Mouse (Mus musculus): ENCODE results near the gene Palld. TPM values are rescaled to one million over a fixed set of nuclear protein-coding genes. Genes with fewer than 3 reads are reported as not detected.

Palld gene
- polyA plus RNA-seq, 1 experiment from 2014 or later: 95.3 TPM

DNA sequence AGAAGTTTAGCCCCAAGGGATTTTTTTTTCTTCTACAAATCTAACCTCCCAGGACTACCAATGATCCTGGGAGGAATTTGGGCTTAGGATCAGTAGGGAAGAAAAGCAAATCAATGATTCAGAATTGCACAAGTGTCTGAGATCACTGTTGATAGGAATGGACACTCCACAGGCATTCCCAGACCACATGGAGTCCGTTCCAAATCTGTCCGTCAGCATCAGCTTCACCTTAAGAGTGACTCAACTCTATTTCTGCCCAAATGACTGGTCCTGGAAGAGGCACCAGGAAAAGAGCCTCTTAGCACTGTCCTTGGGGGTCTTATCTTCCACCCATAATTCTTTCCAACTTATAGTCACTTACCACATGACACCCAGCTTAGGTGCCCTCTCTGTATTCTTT, 98.7 kb downstream of the Palld start:
- Histone ChIP-seq H3K9ac (replicated peaks) (no peak overlapping the region), H3K9me3 (no peaks in the 10 kb centered on the region), H3K4me1 (replicated peaks) (no peaks in the 10 kb centered on the region), H3K4me3 (replicated peaks) (no peak overlapping the region), H3K27ac (no peak overlapping the region), H3K27me3 (no peaks in the 10 kb centered on the region), H3K4me2 (no peak overlapping the region), H3K36me3 (no peaks in the 10 kb centered on the region)
- WGBS: 95% methylated on average over 2 of the region's 2 CpGs
- ATAC-seq (ENCODE audit: insufficient number of reproducible peaks, insufficient read depth, low FRiP score, low TSS enrichment, low read depth): no peak

GRCm38 (mm10) chr8:61802840-61803239, 99.7 kb downstream of the Palld start:
- Histone ChIP-seq H3K4me2 (no peak overlapping the region), H3K36me3 (no peaks in the 10 kb centered on the region), H3K4me1 (replicated peaks) (no peaks in the 10 kb centered on the region), H3K27me3 (no peaks in the 10 kb centered on the region), H3K4me3 (replicated peaks) (no peak overlapping the region), H3K9ac (replicated peaks) (no peak overlapping the region), H3K9me3 (no peaks in the 10 kb centered on the region), H3K27ac (no peak overlapping the region)
- no peak for ATAC-seq (ENCODE audit: insufficient number of reproducible peaks, insufficient read depth, low FRiP score, low TSS enrichment, low read depth)
- 79% methylated on average over 2 of the region's 2 CpGs for WGBS

GRCm38 (mm10) chr8:61797391-61797947, 105.0 kb downstream of the Palld start:
- WGBS: 74% methylated on average over 1 of the region's 1 CpGs
- Histone ChIP-seq H3K9ac (replicated peaks) (no peak overlapping the region), H3K27me3 (no peaks in the 10 kb centered on the region), H3K27ac (no peak overlapping the region), H3K36me3 (no peaks in the 10 kb centered on the region), H3K4me2 (no peak overlapping the region), H3K4me3 (replicated peaks) (no peak overlapping the region), H3K4me1 (replicated peaks) (no peaks in the 10 kb centered on the region), H3K9me3 (no peaks in the 10 kb centered on the region)
- no peak; the same call in 1 of the 2 replicates for ATAC-seq (ENCODE audit: insufficient number of reproducible peaks, insufficient read depth, low FRiP score, low TSS enrichment, low read depth)

DNA sequence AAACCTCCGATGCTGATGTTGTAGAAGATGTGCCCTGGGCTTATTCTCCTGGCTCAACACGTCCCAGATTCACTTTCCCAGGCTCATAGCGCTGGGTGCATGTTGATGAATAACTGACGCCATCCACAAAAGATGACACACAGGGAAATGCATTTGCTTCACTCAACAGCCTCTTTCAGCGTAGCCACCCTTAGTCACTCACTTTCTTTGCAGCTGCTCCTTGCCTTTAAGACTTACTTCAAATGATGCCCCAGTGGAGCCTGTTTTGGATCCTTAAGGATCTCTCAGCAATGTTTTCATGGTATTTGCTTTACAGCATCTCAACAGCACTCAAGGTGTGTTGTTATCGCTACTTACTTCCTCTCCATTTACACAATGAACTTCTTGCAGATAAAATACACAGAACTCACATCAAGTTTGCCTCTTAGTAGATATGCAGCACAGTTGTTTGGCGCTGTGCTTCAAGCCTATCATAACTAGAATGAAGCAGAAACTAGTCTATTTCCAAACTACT, 105.9 kb downstream of the Palld start:
- ATAC-seq (ENCODE audit: insufficient number of reproducible peaks, insufficient read depth, low FRiP score, low TSS enrichment, low read depth): no peak
- H3K4me1 ChIP-seq (replicated peaks): no peaks in the 10 kb centered on the region
- H3K36me3 ChIP-seq: no peaks in the 10 kb centered on the region
- H3K27me3 ChIP-seq: no peaks in the 10 kb centered on the region
- 89% methylated on average over 7 of the region's 7 CpGs for WGBS
- no peaks in the 10 kb centered on the region for H3K9me3 ChIP-seq
- no peak overlapping the region for H3K4me3 ChIP-seq (replicated peaks)
- H3K4me2 ChIP-seq: no peak overlapping the region
- no peak overlapping the region for H3K9ac ChIP-seq (replicated peaks)
- H3K27ac ChIP-seq: no peak overlapping the region

GRCm38 (mm10) chr8:61789946-61790345, 112.5 kb downstream of the Palld start:
- Histone ChIP-seq H3K9me3 (no peaks in the 10 kb centered on the region), H3K36me3 (no peaks in the 10 kb centered on the region), H3K4me1 (replicated peaks) (no peaks in the 10 kb centered on the region), H3K4me3 (replicated peaks) (no peak overlapping the region), H3K27me3 (no peaks in the 10 kb centered on the region), H3K27ac (no peak overlapping the region), H3K4me2 (no peak overlapping the region), H3K9ac (replicated peaks) (no peak overlapping the region)
- no peak for ATAC-seq (ENCODE audit: insufficient number of reproducible peaks, insufficient read depth, low FRiP score, low TSS enrichment, low read depth)
- 77% methylated on average over 3 of the region's 3 CpGs for WGBS

GRCm38 (mm10) chr8:61789289-61789688, 113.2 kb downstream of the Palld start:
- no peaks in the 10 kb centered on the region for H3K9me3 ChIP-seq
- H3K4me1 ChIP-seq (replicated peaks): no peaks in the 10 kb centered on the region
- no peaks in the 10 kb centered on the region for H3K36me3 ChIP-seq
- H3K4me2 ChIP-seq: no peak overlapping the region
- no peak for ATAC-seq (ENCODE audit: insufficient number of reproducible peaks, insufficient read depth, low FRiP score, low TSS enrichment, low read depth)
- no peak overlapping the region for H3K27ac ChIP-seq
- no peaks in the 10 kb centered on the region for H3K27me3 ChIP-seq
- H3K9ac ChIP-seq (replicated peaks): no peak overlapping the region
- WGBS: 93% methylated on average over 5 of the region's 5 CpGs
- no peak overlapping the region for H3K4me3 ChIP-seq (replicated peaks)

- H3K9me3 ChIP-seq: no peaks in the 10 kb centered on the region
- H3K4me3 ChIP-seq (replicated peaks): no peak overlapping the region
- peaks cover 3% of the 10 kb centered on the region for H3K4me1 ChIP-seq (replicated peaks)
- ATAC-seq (ENCODE audit: insufficient number of reproducible peaks, insufficient read depth, low FRiP score, low TSS enrichment, low read depth): no peak
- no peaks in the 10 kb centered on the region for H3K27me3 ChIP-seq
- no peak overlapping the region for H3K9ac ChIP-seq (replicated peaks)
- no peak overlapping the region for H3K4me2 ChIP-seq
- no peak overlapping the region for H3K27ac ChIP-seq
- H3K36me3 ChIP-seq: no peaks in the 10 kb centered on the region
- WGBS: 86% methylated on average over 7 of the region's 7 CpGs
These were observed 119.5 kb downstream of the Palld start for GRCm38 (mm10) chr8:61782931-61783491.

GRCm38 (mm10) chr8:61780652-61781257, 121.7 kb downstream of the Palld start:
- Histone ChIP-seq H3K9me3 (no peaks in the 10 kb centered on the region), H3K36me3 (no peaks in the 10 kb centered on the region), H3K9ac (replicated peaks) (no peak overlapping the region), H3K27me3 (no peaks in the 10 kb centered on the region), H3K4me2 (no peak overlapping the region), H3K4me3 (replicated peaks) (no peak overlapping the region), H3K4me1 (replicated peaks) (peaks cover 10% of the 10 kb centered on the region), H3K27ac (no peak overlapping the region)
- ATAC-seq (ENCODE audit: insufficient number of reproducible peaks, insufficient read depth, low FRiP score, low TSS enrichment, low read depth): no peak
- WGBS: 59% methylated on average over 5 of the region's 5 CpGs

GRCm38 (mm10) chr8:61778194-61778593, 124.3 kb downstream of the Palld start:
- H3K36me3 ChIP-seq: no peaks in the 10 kb centered on the region
- ATAC-seq (ENCODE audit: insufficient number of reproducible peaks, insufficient read depth, low FRiP score, low TSS enrichment, low read depth): no peak
- no peak overlapping the region for H3K4me2 ChIP-seq
- no peak overlapping the region for H3K9ac ChIP-seq (replicated peaks)
- H3K27ac ChIP-seq: no peak overlapping the region
- H3K27me3 ChIP-seq: no peaks in the 10 kb centered on the region
- peaks cover 11% of the 10 kb centered on the region for H3K4me1 ChIP-seq (replicated peaks)
- WGBS: 85% methylated on average over 3 of the region's 3 CpGs
- H3K4me3 ChIP-seq (replicated peaks): no peak overlapping the region
- no peaks in the 10 kb centered on the region for H3K9me3 ChIP-seq

- H3K4me2 ChIP-seq: no peak overlapping the region
- H3K4me3 ChIP-seq (replicated peaks): no peak overlapping the region
- WGBS: 64% methylated on average over 9 of the region's 9 CpGs
- no peak overlapping the region for H3K9ac ChIP-seq (replicated peaks)
- H3K4me1 ChIP-seq (replicated peaks): peaks cover 11% of the 10 kb centered on the region
- H3K36me3 ChIP-seq: no peaks in the 10 kb centered on the region
- no peak overlapping the region for H3K27ac ChIP-seq
- ATAC-seq (ENCODE audit: insufficient number of reproducible peaks, insufficient read depth, low FRiP score, low TSS enrichment, low read depth): no peak
- no peaks in the 10 kb centered on the region for H3K27me3 ChIP-seq
- H3K9me3 ChIP-seq: no peaks in the 10 kb centered on the region
These were observed 125.9 kb downstream of the Palld start for GRCm38 (mm10) chr8:61776560-61776959.

DNA sequence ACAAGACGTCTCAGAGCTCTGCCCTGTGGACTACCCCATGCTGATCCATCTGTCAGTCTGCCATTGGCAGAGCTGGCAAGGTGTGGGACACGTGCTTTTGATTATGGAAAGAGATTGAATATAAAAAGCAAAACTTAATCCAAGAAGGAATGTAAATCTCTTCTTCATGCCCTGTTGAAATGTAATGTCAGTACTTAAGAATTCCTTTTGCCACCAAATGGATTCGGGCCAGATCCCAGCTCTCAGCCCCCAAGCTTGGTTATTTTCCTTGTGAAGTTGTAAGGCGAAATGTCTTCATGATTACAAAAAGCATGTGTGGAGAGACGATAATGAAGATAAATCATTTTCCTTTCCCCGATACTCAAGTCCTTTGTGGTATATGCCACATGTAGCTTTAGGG, 126.6 kb downstream of the Palld start:
- no peaks in the 10 kb centered on the region for H3K9me3 ChIP-seq
- 58% methylated on average over 6 of the region's 6 CpGs for WGBS
- no peak overlapping the region for H3K4me3 ChIP-seq (replicated peaks)
- H3K36me3 ChIP-seq: no peaks in the 10 kb centered on the region
- H3K9ac ChIP-seq (replicated peaks): no peak overlapping the region
- no peaks in the 10 kb centered on the region for H3K27me3 ChIP-seq
- H3K4me1 ChIP-seq (replicated peaks): peaks cover 11% of the 10 kb centered on the region
- H3K27ac ChIP-seq: no peak overlapping the region
- ATAC-seq (ENCODE audit: insufficient number of reproducible peaks, insufficient read depth, low FRiP score, low TSS enrichment, low read depth): no peak
- no peak overlapping the region for H3K4me2 ChIP-seq

DNA sequence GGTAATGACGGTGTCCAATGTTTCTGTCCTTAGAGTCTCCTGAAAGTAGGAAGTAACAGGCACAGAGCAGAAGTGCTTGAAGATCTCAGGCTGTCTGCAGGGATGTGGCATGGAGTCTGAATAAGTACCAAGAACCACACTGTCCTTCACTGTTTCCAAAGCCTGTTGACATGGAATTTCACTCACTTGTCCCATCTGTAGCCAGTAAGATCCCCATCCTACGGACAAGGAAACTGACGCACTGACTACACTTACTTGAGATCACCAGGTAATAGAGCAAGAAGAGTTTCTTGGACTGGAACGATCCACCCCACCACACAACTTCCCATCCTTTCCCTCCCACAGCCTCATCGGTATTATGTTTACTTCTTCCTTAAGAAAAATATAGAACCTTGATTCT, 128.3 kb downstream of the Palld start:
- no peaks in the 10 kb centered on the region for H3K36me3 ChIP-seq
- WGBS: 90% methylated on average over 5 of the region's 5 CpGs
- H3K4me2 ChIP-seq: no peak overlapping the region
- no peak overlapping the region for H3K27ac ChIP-seq
- no peaks in the 10 kb centered on the region for H3K9me3 ChIP-seq
- H3K27me3 ChIP-seq: no peaks in the 10 kb centered on the region
- no peak for ATAC-seq (ENCODE audit: insufficient number of reproducible peaks, insufficient read depth, low FRiP score, low TSS enrichment, low read depth)
- H3K4me3 ChIP-seq (replicated peaks): no peak overlapping the region
- H3K4me1 ChIP-seq (replicated peaks): peaks cover 18% of the 10 kb centered on the region
- H3K9ac ChIP-seq (replicated peaks): no peak overlapping the region
